Mouse (Mus musculus): Measurements from ENCODE around the gene Miga1.
A peak's percentile ranks its signal among the peaks of the same experiment; 100 is the strongest.

The Miga1 gene

DNA sequence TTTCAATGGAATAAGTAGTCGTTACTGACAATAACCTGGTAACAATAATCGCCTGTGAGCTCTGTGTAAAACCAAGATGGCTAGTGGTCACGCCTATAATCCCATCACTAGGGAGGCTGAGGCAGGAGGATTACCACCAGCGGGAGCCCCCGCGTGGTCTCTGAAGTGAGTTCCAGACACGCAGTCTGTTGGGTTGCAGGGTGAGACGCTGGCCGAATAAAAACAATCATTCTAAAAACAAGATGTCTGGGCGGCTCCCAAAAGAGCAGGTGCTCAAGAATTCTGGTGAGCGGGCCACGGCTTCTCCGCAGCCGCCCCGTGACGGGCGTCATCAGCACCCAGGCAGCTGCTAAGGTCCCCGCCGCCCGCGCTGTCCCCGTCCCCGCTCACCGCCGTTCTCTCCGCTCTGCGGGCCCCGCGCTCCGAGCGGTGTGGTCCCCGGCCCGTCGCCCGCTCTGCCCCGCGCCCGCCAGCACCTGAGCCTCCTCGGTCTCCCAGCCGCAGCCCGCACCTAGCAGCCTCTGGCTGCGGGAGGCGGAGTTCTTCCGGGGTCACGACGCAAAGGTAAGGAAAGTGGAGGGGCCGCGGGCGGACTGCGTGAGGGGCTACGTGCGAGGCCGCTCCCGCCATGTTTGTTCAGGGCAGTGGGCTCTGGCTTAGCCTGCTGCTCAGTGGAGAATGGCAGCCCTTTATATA, at the start of gene Miga1:
Miga1 (minus strand) TSS at position 546 of the 696 bp plus-strand sequence.
- peak; percentile 78 for DNase-seq (ENCODE audit: low read depth, low spot score)

DNA sequence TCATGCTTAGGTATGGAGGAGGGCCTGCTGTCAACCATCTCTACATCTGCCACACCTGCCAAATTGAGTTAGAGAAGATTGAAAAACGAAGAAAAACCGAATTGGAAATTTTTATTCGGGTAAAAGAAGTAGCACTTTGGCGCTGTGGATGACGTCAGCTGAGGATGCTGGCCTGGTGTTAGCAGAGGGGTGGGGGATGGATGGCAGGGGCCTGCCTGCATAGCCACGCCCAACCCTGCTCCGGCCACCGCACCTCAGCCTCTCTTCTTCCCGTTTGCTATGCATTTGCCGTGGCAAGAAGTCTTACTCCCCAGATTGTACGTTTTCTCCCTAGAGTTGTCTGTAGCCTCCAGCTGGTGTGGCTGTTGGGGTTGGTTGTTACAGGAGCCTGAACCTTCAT, 43.9 kb upstream of the Miga1 start:
- peak; percentile 70 for DNase-seq (ENCODE audit: low read depth, low spot score)

DNA sequence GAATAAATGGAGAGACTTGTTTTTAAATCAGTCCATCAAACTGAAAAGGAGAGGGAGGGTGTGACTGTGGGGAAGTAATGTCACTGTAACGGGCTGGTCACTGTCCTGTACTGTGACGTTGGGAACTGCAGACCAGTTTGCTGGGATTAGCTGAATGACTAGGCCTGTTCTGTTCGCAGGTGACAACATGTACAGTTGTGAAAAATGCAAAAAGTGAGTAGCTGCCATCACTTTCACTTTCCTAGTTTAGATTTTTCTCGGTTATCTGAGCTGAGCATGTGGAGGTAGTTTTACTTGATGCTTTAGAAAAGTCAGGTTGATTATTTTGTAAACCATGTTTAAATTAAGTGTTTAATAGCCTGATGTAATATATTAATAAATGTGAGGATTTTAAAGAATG, 35.9 kb upstream of the Miga1 start:
- DNase-seq (ENCODE audit: low read depth, low spot score): no peak

DNA sequence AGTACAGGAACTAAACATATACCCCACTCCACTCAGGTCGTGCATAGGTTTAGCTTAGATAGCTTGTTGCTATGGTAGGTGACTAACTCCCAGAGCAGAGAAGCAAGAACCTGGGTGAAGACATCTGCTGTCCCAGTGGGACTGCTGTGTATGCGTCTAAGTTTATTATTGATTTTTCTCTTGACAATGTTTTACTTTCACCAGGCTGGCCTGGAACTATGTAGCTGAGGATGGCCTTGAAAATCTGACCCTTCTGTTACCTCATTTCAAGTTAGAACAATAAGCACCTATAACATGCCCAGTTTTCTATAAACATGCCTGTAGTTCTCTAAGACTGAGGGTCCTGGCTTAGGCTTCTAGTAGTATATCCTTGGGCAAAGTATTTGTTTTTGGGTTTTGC, 24.0 kb upstream of the Miga1 start:
- DNase-seq (ENCODE audit: low read depth, low spot score): no peak

DNA sequence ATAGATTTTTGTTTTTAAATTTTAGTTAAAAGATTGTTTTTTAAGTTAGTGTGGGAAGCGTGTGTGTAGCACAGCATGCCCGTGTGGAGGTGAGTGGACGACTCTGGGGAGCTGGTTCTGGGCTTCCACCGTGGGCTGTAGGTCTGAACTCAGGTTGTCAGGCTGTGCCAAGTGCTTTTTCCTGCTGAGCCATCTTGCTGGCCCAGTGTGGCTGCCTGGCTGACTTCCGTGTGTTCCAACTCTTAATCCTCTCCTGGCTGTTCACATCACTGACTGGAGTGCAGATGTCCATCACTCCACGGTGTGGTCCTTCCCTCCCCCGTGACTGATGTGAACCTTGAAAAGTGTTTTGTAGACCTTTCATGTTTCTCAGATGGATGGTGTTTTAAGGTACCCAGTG, 18.9 kb upstream of the Miga1 start:
- DNase-seq (ENCODE audit: low read depth, low spot score): no peak

DNA sequence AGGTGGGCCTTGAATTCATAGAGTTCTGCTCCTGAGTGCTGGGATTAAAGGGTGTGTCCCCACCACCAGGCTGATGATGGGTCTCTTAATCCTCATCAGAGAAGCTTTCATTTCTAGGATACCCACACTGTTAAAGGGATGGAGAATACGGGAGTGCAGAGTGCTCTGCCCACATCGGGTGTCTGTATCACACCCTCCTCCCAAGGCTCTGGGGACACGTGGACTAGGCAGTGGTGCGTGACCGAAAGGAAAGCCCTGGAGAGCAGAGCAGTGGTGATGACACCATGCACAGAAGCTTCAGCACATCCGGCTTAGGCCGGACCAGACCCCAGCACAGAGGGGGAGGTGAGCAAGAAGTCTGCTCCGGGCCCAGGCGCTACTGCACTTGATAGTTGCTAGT, 16.5 kb upstream of the Miga1 start:
- no peak for DNase-seq (ENCODE audit: low read depth, low spot score)

DNA sequence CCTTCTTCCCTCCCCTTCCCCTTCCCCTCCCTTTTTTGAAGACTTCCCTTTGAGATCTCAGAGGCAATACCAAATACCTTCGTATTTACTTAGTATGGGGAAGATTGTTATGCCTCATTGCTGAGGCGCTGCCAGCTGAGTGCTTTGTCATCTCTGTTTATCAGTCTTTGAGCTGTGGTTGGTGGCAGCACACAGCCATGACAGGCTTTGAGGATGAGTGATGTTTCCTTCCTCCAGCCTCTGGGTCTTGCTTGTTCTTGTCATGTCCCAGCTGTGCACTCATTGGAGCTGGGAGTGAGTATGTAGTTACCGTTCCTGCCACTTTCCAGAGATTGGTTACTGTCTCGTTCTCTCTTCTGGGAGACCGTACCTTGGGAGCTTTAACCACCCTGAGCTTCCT, 15.2 kb upstream of the Miga1 start:
- DNase-seq (ENCODE audit: low read depth, low spot score): no peak

DNA sequence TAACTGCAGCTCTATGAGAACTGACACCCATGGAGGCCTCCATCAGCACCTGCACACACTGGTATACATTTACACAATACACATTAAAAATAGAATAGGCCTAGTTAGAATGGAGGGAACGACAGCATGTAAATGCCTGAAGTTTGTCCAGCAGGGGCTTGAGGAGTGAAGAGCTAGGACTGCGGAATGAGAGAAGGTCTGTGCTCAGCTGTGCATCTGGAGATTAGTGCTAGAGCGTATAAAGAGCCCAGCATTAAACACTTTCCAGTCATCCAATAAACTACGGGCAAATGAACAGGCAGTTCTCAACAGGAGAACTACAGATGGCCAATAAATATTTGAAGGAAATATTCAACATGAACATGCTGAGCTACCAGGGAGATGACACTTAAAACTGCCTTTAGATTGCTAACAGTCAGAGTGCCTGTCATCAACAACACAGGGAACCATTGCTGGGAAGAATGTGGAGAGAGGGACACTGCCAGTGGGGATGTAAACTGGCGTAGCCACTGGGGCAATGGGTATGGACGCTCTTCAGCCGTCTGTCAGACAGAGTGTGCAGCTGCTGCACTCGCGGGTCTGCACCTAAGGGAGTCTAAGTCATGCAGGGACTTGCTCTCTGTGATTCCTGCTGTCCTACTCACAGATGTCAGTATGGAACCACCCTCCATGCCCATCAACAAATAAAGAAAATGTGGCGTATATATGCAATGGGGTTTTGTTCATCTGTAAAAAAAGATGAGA, 13.4 kb upstream of the Miga1 start:
- DNase-seq (ENCODE audit: low read depth, low spot score): no peak

DNA sequence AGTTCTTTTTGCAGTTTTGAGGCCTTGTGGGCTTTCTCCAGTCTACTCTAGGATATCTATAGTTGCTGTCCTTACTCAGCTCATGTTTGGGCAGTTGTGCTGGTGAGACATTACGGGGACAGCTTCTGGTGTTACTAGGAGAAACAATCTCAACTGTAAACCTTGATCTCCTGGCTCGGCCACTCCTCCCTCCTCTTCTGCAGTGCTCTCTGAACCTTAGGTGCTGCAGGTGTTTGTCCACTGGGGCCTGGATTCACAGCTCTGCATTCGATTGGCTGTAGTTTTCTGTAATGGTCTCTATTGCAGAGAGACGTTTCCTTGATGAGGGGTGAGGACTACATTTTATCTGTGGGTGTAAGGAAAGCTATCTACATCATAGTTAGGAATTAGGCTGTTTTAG, 12.1 kb upstream of the Miga1 start:
- DNase-seq (ENCODE audit: low read depth, low spot score): no peak

DNA sequence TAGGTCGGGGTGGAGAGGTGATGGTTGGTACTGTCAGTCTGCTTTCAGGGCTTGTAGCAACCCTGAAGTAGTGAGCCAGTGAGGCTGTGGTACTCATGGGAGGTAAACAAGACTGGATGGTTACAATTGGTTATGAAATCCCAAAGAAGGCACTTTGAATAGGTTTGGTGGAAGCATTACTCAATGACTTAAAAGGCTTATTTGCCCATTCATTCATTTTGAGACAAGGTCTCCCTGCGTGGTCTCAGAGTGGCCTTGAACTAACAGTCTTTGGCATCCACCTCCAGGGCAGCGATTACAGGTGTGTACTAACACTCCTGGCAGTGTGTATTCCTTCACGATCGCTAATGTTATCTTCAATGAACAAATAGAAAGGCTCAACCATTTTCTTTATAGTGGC, 10.8 kb upstream of the Miga1 start:
- DNase-seq (ENCODE audit: low read depth, low spot score): no peak

DNA sequence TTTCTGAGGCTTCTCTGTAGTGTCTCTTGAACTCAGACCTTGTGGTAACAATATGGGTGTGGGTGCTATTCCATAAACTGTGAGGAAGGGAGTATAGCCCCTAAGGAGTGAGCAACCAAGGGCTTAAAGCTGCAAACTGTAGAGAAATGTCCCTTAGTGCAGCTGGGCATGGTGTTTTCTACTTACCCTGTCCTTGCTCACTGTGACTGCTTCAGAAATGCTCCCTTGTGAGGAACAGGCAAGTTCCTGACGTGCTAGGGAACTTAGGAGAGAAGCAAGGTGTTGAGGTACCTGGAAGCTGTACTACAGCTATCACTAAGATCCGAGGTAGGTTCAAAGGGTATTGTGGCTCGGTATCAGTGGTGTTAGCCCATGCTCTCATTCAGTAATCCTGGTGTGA, 10.2 kb upstream of the Miga1 start:
- DNase-seq (ENCODE audit: low read depth, low spot score): no peak

DNA sequence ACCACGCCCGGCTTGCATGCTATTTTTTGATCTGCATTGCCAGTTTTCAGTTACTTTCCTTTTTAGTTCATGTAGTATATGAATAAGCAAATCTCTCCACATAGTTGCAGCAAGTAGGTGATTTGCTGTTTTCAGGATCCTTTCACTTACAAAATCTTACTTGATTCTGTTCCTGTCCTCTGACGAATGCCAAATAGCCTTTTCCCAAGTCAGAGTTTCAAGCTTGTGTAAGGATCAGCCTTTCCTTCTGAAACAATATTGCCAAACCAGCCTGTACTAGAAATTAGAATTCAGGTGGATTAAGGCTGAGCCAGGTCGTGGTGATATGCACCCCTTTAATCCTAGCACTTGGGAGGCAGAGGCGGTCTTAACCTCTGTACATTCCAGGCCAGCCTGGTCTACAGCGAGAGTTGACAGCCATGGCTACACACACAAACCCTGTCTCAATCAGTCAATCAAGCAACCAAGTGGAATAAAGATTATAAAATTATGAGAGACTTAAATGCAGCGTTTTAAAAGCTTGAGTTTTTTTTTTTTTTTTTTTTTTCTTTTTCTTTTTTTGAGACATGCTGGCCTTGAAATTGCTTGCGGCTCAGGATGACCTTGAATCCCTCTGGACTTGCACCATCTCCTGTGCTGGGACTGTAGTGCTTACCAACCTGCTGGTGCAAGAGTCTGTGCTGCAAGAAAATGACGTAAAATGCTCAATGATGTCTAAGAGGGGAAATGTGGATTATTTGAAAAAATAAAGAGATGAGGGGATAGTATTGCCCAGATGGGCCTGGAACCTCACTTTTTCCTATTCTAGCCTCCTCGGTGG, 8.0 kb upstream of the Miga1 start:
- no peak for DNase-seq (ENCODE audit: low read depth, low spot score)

DNA sequence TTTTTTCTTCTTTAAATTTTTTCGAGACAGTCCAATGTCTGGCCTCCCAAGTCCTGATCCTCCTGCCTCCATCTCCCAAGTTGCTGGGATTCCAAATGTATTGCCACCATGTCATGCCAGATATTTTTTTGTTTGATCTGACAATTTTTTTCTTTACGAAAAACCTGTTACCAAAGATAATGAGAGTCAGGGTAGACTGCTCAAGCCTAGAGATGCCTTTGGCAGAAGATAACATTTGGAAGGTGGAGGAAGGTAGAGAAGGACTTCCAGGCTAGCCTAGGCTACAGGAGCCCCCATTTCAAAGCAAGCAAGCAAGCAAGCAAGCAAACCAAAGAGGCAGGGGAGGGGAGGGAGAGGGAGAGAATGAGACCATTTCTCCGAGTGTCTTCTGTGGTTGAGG, 7.0 kb upstream of the Miga1 start:
- DNase-seq (ENCODE audit: low read depth, low spot score): no peak

DNA sequence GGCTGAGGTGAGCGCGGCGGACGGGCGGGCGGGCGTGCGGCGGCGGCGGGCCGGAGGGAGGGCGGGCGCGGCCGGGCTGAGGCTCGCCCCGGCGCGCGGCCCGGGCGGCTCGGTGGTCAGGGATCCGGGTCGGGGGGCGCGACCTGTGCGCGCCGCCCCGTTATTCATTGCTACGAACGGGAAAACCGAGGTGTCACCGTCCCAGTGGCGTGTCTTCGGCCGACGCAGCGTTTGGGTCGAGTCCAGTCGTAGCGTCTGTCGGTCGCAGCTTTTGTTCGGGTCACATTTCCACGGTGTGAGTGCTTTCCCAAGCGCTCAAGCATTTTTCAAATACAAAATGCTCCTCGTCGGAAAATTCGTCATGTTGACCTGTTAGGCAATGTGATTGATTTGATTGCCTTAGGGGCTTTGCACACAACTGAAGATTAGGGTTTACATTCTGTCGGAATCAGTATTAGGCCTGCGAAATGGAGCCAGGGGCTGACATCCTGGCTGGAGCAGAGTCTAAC, 6.5 kb upstream of the Miga1 start:
- no peak for DNase-seq (ENCODE audit: low read depth, low spot score)

DNA sequence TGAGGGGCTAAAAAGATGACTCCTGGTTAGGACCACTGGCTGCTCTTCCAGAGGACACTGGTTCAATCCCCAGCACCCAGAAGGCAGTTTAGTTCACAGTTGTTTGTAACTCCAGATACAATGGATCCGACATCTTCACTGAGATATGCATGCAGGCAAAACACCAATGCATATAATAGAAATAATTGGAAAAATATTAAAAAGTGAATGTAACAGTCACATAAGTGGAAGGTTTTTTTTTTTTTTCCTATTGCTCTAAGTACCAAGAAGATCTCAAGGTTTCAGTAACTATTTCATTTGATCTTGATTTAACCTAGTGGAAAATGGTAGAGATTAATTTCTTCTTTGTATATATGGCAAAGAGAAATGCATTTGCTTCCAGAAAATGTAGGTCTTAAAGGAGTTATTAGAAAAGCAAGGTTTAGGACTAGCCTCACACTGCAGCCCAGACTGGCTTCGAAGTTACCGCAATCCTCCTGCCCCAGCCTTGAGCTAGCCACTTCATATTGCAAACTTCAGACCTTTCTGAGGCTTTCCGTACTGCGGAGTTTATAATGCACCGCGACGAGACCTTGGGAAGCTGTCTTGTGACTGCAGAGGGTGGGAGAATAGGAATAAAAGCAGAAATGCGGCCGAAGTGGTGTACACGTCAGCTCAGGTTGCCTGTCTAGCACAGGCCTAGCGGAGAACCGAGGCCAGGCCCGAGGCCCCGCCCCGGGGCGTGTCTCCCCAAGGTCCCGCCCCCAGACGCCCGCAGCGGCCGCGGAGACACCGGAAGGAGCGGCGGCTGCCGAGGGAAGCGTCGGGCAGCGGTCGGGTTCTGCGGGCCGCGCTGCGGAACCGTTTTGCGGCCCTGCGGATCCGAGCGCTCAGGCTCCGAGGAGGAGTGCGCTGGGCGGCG, 5.8 kb upstream of the Miga1 start, which contains the start of gene Usp33:
Usp33 (plus strand) TSS at position 747 of the 901 bp plus-strand sequence.
- DNase-seq (ENCODE audit: low read depth, low spot score): peak; percentile 82

DNA sequence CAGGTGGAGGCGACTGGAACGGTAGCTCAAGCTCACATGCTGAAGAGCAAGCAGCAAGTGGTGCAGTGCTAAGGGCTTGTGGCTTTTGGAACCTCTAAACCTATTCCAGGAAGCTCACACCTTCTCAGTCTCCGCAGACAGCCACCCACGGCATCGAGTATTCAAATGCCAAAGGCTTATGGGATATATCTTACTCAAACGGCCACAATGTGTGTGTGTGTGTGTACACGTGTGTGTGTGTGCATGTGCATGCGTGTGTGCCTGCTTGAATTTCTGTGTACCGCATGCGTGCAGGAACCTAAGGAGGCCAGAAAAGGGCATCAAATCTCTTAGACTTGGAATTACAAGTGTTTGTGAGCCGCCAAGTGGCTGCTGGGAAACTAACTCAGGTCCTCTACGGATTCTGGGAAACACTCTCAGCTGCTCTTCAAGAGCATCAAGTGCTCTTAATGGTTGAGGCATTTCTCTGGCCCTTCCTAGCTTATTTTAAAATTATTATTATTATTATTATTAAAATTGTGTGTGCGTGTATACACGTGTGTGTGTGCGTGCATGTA, 2.8 kb upstream of the Miga1 start:
- no peak for DNase-seq (ENCODE audit: low read depth, low spot score)

DNA sequence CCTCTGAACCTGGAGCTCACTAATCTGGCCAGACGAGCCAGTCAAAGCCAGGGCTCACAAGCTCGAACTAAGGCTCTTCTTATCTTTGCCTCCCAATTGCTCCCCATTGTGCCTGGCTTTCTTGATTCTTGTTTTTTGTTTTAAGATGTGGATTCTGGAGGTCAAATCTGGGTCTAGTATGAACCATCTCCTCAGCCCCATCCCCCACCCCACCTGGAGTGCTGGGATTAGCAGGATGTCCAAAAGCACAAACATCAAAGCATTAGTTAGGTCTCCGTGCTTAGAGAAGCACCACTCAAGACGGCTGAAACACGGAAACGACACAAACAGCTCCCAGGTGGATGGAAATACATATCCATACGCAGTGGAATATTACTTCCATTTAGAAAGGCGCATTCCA, 4.1 kb downstream of the Miga1 start:
- no peak for DNase-seq (ENCODE audit: low read depth, low spot score)

DNA sequence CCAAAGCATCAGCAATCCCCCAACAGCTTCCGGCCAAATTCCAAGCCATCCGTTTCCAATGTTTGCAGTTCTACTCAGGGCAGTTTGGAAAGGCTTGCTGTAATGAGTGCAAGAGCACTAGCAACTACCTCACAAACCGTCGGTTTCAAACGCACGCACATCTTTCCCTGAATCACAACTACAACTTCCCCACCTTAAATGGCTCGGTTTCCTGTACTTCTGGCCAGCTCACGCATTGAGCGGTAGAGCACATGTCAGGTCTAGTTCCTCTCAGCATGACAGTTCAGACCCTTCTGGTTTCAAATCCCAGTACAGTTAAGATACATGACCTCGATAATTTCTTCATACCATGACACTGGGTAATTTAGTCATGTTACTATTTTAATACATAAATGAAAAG, 6.6 kb downstream of the Miga1 start:
- no peak for DNase-seq (ENCODE audit: low read depth, low spot score)

DNA sequence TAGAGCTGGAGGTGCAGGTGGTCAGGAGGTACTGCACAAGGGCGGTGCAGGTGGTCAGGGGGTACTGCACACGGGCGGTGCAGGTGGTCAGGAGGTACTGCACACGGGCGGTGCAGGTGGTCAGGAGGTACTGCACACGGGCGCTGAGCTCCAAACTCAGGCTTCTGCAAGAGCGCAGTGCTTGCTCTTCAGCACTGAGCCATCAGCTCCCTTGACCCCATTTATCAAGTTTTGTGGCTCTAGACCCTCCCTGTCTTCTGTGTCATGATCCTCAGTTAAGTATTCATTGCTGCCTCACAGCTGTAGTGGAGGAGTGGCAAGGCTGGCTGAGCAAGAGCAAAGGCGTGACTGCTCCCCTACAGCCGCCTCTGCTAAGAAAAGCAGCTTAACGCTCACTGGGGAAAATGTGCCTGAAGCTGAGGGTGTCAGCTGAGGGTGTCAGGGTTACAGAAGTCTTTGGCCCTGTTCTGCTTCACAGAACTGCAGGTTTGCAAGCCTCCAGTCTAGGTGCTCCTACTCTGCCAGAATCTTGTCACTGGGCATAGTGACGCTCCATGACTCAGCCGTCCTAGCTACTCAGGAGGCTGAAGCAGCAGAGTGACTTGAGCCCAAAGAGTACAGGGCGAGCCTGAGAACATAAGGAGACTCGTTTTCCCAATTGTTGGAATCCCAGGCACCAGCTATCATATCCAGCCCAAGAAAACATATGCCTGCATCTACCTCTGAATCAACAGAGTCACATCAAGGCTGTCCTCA, 7.5 kb downstream of the Miga1 start:
- DNase-seq (ENCODE audit: low read depth, low spot score): no peak

DNA sequence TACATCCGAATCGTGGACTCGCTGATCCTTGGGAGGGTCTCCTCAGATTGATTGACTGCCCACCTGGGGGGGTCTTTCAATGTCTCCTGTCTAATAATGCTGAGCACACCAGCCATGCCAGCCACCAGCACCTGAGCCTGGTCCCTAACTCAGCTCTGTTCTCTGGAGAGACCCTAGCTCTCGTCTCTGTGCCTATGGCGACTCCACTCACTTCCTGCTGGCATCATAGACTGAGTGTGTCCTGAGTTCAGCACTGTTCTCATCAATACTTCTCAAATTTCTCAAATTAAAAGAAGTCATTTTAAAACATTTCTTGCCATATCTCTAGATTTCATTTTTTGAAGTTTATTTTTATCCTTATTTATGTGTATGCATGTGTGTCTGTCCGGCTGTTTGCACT, 8.1 kb downstream of the Miga1 start:
- DNase-seq (ENCODE audit: low read depth, low spot score): no peak

All from ES-CJ7 (cell line).